Mouse (Mus musculus): ENCODE measurements around the gene Fam171a1.

- TF ChIP-seq CTCF (IDR thresholded peaks at IDR 0.05; ENCODE audit: low read depth), result no peak
- no peak for TF ChIP-seq EP300 (optimal IDR thresholded peaks at IDR 0.05)
Measured at GRCm38 (mm10) chr2:3157661-3158344, 43.8 kb downstream of the Fam171a1 start.
